Mouse (Mus musculus) limb, embryonic 11.5 days (tissue): ENCODE data around the gene Nudt3. TPM values are rescaled to one million over a fixed set of nuclear protein-coding genes. Genes with fewer than 3 reads are reported as not detected.

Source experiments
- ATAC-seq: fragments of 200-750 bp; cut with Nextera tagmentation; 2 replicates; pipeline ENCODE4 v1.8.0; 2017; ENCODE audit warnings: low read depth; ENCODE audit not compliant: insufficient number of reproducible peaks, low FRiP score, low TSS enrichment
- DNase-seq: peaks from one replicate; pipeline ENCODE4 v3.0.0-alpha.2; 2015; ENCODE audit warnings: low spot score
- H3K27ac ChIP-seq: fragments of 300-500 bp; sonication (generic); replicated peaks from 2 replicates; pipeline ENCODE4 v1.5.1; 2014; ENCODE audit warnings: low read depth, mild to moderate bottlenecking, low read length
- H3K27me3 ChIP-seq: fragments of 300-500 bp; sonication (generic); 2 replicates; pipeline ENCODE4 v1.6.1; 2014; ENCODE audit warnings: mild to moderate bottlenecking, low read length, mixed read lengths; ENCODE audit not compliant: control insufficient read depth, insufficient read depth
- H3K36me3 ChIP-seq: fragments of 300-500 bp; sonication (generic); 2 replicates; pipeline ENCODE4 v1.6.1; 2014; ENCODE audit warnings: mild to moderate bottlenecking, low read length, moderate library complexity, mixed read lengths; ENCODE audit not compliant: control insufficient read depth, insufficient read depth
- H3K4me1 ChIP-seq: fragments of 300-500 bp; sonication (generic); 2 replicates; pipeline ENCODE4 v1.6.1; 2014; ENCODE audit warnings: low read length, mixed read lengths; ENCODE audit not compliant: control insufficient read depth, insufficient read depth
- H3K4me2 ChIP-seq: fragments of 300-500 bp; sonication (generic); 2 replicates; pipeline ENCODE4 v1.6.1; 2014; ENCODE audit warnings: low read depth, mild to moderate bottlenecking, moderate library complexity; ENCODE audit not compliant: severe bottlenecking
- H3K4me3 ChIP-seq: fragments of 300-500 bp; sonication (generic); 2 replicates; pipeline ENCODE4 v1.5.1; 2014; ENCODE audit warnings: low read depth, low read length
- H3K9ac ChIP-seq: fragments of 300-500 bp; sonication (generic); 2 replicates; pipeline ENCODE4 v1.6.1; 2014; ENCODE audit warnings: mild to moderate bottlenecking, low read length
- H3K9me3 ChIP-seq: fragments of 300-500 bp; sonication (generic); 2 replicates; pipeline ENCODE4 v1.6.1; 2016; ENCODE audit warnings: low read length; ENCODE audit not compliant: control insufficient read depth
- WGBS: fragments of 180-500 bp; shearing (Covaris S2); extraction: QIAGEN DNeasy Blood & Tissue Kit; methylation state at CpG from one replicate; pipeline ENCODE4 v1.1.7; 2014; 5-methylcytosine and 5-hydroxymethylcytosine counted together
- polyA plus RNA-seq: library from polyadenylated mRNA; unstranded; fragments of >200 nt; fragmentation: Nextera tagmentation; extraction: Ambion mirVana; gene quantifications from 2 replicates; pipeline ENCODE4 v1.2.1, GENCODE M21; 2014

Gene Nudt3
- polyA plus RNA-seq, 1 experiment from 2014 or later, result 42.2 TPM

GRCm38 (mm10) chr17:27653253-27653959, 30.1 kb upstream of the Nudt3 start:
- no peak overlapping the region for H3K9ac ChIP-seq
- ATAC-seq (no peak), DNase-seq (no peak)
- no peaks in the 10 kb centered on the region for H3K36me3 ChIP-seq
- no peaks in the 10 kb centered on the region for H3K9me3 ChIP-seq
- no peak overlapping the region for H3K4me2 ChIP-seq
- 42% methylated on average over 10 of the region's 10 CpGs for WGBS
- peaks cover 3% of the 10 kb centered on the region; the same call in 1 of the 2 replicates for H3K27me3 ChIP-seq
- peaks cover 9% of the 10 kb centered on the region for H3K4me1 ChIP-seq
- no peak overlapping the region for H3K27ac ChIP-seq
- no peak overlapping the region for H3K4me3 ChIP-seq

GRCm38 (mm10) chr17:27652046-27652790, 28.9 kb upstream of the Nudt3 start:
- Histone ChIP-seq H3K4me1 (peaks cover 9% of the 10 kb centered on the region), H3K27ac (no peak overlapping the region), H3K9ac (no peak overlapping the region), H3K27me3 (peaks cover 3% of the 10 kb centered on the region; the same call in 1 of the 2 replicates), H3K36me3 (no peaks in the 10 kb centered on the region), H3K4me3 (no peak overlapping the region), H3K9me3 (no peaks in the 10 kb centered on the region), H3K4me2 (no peak overlapping the region)
- no peak for DNase-seq
- 84% methylated on average over 23 of the region's 23 CpGs for WGBS
- ATAC-seq, result no peak

DNA sequence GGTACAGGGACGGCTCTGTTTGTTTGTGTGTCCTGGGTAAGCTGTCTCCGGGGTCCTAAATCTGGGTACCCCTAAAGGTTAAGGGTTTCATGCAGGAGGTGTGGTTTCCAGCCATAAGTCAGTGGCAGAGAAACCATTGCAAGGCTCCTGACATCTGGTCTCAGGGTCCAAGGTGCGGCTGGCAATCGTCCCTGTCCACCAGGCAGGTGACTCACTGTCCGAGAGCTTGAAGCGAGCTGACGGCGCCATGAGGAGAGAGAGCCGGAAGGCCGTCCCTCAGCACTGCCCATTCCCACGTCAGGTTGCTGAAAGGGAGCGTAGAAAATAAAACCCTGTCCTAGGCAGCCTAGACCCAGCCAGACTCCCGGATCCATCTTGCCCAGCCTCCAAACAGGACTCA, 27.3 kb upstream of the Nudt3 start:
- Histone ChIP-seq H3K9ac (no peak overlapping the region), H3K27me3 (no peaks in the 10 kb centered on the region; the same call in 1 of the 2 replicates), H3K36me3 (no peaks in the 10 kb centered on the region), H3K4me1 (no peaks in the 10 kb centered on the region; the same call in 1 of the 2 replicates), H3K27ac (no peak overlapping the region), H3K4me3 (no peak overlapping the region), H3K9me3 (no peaks in the 10 kb centered on the region), H3K4me2 (no peak overlapping the region)
- ATAC-seq (no peak), DNase-seq (no peak)
- WGBS, result 73% methylated on average over 13 of the region's 13 CpGs

DNA sequence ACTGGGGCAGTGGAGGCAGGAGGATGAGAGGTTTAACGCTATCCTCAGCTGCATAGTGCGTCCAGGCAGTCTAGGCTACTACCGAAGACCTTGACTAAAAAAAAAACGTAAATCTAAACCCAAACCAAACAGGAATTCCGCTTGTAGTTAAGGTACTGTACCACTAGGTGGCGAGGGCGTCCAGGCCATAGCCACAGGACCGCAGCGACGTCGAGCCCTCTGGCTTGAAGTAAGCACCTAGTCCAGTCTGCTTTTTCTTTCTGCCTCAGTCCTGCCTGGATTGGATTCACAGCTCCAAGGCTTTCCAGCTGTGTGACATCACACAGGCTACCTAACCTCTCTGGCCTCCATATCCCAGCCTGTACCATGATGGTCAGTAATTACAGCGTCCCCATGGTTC, 26.9 kb upstream of the Nudt3 start:
- H3K36me3 ChIP-seq, result no peaks in the 10 kb centered on the region
- H3K9ac ChIP-seq, result no peak overlapping the region
- H3K4me3 ChIP-seq, result no peak overlapping the region
- H3K27ac ChIP-seq, result no peak overlapping the region
- WGBS, result 11% methylated on average over 12 of the region's 12 CpGs
- DNase-seq (peak; percentile 83), ATAC-seq (no peak)
- H3K4me1 ChIP-seq, result no peaks in the 10 kb centered on the region; the same call in 1 of the 2 replicates
- H3K27me3 ChIP-seq, result no peaks in the 10 kb centered on the region
- H3K9me3 ChIP-seq, result no peaks in the 10 kb centered on the region
- H3K4me2 ChIP-seq, result no peak overlapping the region

- no peak overlapping the region for H3K27ac ChIP-seq
- no peak overlapping the region for H3K4me3 ChIP-seq
- H3K9me3 ChIP-seq, result no peaks in the 10 kb centered on the region
- no peak overlapping the region for H3K9ac ChIP-seq
- H3K4me2 ChIP-seq, result no peak overlapping the region
- no peaks in the 10 kb centered on the region for H3K27me3 ChIP-seq
- DNase-seq (no peak), ATAC-seq (no peak)
- H3K36me3 ChIP-seq, result no peaks in the 10 kb centered on the region
- WGBS, result 44% methylated on average over 7 of the region's 7 CpGs
- peaks cover 9% of the 10 kb centered on the region; the same call in 1 of the 2 replicates for H3K4me1 ChIP-seq
Measured at GRCm38 (mm10) chr17:27645807-27646206, 22.5 kb upstream of the Nudt3 start.

- Histone ChIP-seq H3K4me1 (peaks cover 9% of the 10 kb centered on the region; the same call in 1 of the 2 replicates), H3K4me2 (no peak overlapping the region), H3K9ac (no peak overlapping the region), H3K4me3 (no peak overlapping the region), H3K27ac (no peak overlapping the region), H3K9me3 (no peaks in the 10 kb centered on the region), H3K27me3 (no peaks in the 10 kb centered on the region), H3K36me3 (no peaks in the 10 kb centered on the region)
- ATAC-seq (no peak), DNase-seq (no peak)
- 42% methylated on average over 2 of the region's 2 CpGs for WGBS
Measured at GRCm38 (mm10) chr17:27644572-27644971, 21.3 kb upstream of the Nudt3 start.

GRCm38 (mm10) chr17:27643756-27644155, 20.5 kb upstream of the Nudt3 start:
- Histone ChIP-seq H3K4me1 (peaks cover 9% of the 10 kb centered on the region; the same call in 1 of the 2 replicates), H3K4me3 (no peak overlapping the region), H3K4me2 (no peak overlapping the region), H3K27ac (no peak overlapping the region), H3K36me3 (no peaks in the 10 kb centered on the region), H3K9ac (no peak overlapping the region), H3K27me3 (no peaks in the 10 kb centered on the region), H3K9me3 (no peaks in the 10 kb centered on the region)
- DNase-seq, result no peak
- no peak for ATAC-seq
- 85% methylated on average over 9 of the region's 9 CpGs for WGBS

DNA sequence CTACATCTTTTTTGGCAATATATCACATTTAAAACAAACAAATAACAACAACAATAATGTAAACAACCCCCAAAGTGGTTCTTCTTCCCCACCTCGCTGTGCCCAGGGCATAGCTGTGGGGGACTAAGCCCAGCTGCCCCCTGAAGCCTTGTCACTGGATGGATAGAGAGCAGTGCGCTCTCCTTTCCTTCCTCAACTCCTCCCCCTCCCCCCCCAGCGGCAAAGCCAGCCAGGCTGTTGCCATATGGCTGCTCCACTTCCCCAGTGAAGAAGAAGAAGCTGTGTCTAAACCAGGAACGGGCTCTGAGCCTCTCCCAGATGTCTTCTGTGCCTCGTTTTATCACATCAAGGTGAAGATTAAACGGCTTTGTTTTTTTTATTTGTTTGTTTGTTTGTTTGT, 19.8 kb upstream of the Nudt3 start:
- WGBS, result 19% methylated on average over 6 of the region's 6 CpGs
- Histone ChIP-seq H3K9ac (no peak overlapping the region), H3K36me3 (no peaks in the 10 kb centered on the region), H3K27me3 (no peaks in the 10 kb centered on the region), H3K4me2 (no peak overlapping the region), H3K27ac (no peak overlapping the region), H3K9me3 (no peaks in the 10 kb centered on the region), H3K4me3 (no peak overlapping the region), H3K4me1 (peaks cover 9% of the 10 kb centered on the region; the same call in 1 of the 2 replicates)
- ATAC-seq (no peak), DNase-seq (no peak)
